Mouse (Mus musculus) CD4-positive, CD25-positive, alpha-beta regulatory T cell, adult 2 months (primary cell): ENCODE results near the gene B4galt2.
A peak's percentile ranks its signal among the peaks of the same experiment; 100 is the strongest.

ENCODE experiments used
- DNase-seq: peaks from one replicate; pipeline ENCODE4 v3.0.0-alpha.2; 2012; ENCODE audit warnings: low read depth, low spot score

The B4galt2 gene

DNA sequence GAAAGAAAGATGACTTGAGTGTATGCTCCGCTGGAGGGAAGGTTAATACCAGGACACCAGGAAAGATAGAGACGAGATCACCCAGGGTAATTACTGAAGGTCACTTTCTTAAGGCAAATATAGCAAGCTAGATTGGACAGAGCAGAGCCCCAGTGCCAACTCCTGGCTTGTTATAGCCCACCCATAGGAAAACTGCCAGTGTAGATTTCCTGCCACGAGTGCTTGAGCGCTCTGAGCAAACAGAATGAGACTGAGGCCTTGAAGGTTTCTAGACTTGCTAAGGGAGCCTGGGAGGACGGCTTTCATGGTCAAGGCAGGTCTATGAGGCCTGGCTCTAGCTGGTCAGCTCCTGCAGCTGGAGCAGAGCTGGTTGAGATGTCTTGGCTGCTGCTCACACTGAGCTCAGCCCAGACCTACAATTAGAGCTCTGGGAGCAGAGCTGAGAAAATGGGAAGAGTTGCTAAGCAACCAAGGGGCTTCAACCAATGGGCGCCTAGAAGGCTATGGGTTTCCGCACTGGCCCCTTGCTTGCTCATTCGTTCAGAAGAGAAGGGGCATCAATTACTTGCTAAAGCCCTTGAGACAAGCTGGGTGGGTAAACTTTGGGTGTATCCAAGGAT lies 25.7 kb upstream of the B4galt2 start:
- DNase-seq, result no peak

DNA sequence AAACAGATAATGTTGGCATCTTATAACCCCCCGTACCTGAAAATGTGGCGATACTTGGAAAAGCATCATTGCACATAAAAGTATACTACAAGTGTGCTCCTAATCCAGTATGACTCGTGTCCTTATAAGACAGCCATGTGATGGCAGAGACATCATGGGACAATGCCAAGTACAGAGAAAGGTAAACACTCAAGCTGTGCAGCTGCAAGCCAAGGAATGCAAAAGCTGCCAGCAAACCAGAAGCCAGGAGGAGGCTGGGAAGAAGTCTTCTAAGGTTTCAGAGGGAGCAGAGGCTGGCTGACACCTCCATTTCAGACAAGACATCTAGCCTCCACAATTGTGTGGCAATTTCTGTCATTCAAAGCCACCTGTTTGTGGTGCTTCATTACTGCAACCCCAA lies 22.9 kb upstream of the B4galt2 start:
- no peak for DNase-seq

DNA sequence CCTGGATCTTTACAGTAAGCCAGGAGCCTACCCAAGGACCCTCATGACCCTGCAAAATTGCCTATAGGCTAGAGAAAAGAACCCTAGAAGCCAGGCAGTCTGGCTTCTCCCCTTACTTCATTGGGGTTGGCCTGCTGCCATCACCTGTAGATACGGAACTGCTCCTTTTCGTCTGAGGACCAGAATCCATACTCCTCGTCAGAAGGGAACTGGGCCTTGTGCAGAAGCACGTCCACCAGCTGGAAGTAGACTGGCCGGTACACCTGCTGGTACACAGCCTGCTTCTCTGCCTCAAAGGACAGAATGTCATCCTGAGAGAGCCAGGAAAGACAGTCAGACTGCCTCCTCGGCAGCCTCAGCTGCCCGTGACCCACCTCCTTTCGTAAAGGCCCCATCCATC lies 21.5 kb upstream of the B4galt2 start:
- no peak for DNase-seq

DNA sequence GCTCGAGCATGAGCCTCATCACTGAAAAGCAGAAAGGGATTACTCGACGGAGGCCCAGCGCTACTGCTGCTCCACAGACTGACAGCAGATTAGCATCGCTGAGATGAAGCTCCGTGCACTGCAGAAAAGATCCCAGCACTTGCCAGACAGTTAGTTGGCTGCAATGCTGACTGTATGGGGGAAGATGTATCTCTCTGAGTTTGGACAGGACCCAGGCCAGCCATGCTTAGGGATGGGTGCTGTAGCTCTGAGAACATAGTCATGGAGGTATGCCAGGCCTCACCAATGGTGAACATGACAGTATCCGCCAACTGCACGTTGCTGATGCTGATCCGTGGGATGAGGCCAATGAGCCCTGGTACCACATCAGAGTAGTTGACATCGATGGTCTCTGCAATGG lies 20.8 kb upstream of the B4galt2 start:
- DNase-seq, result no peak

DNA sequence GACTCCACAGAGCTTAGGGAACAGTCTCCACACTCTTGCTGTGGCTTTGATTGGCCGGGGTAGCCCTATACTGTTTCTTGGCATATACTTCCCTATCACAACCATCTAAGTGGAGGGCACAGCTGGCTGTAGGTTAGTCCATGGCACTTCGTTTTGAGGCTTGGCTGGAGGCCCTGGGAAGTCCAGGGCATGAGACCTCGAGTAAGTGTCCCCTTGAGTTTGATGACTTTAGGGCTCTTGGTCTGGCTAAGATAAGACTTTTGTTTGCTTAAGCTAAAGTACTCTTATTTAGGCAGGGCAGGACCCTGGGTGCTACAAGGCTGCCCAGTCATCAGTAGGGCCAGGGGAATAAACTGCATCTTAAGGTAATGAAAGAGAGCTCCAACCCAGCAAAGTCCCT lies 14.8 kb upstream of the B4galt2 start:
- DNase-seq, result no peak

DNA sequence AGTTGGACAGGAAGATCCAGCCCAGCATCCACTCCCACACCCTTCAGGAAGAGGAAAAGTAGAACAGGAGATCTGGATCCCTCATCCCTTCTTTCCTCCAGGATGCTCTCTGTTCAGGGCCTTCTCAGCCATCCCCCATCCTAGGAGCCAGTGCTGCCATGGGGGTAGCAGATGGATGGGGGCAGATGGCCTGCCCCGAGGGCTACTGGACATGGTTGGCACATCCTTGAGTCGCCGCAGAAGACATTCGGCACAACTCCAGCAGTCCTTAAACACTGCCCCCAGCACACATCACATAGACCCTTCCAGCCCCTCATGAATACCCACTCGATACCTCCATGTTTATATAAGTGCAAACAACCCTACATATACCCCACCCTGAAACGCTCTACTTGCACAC lies 12.7 kb upstream of the B4galt2 start:
- no peak for DNase-seq

DNA sequence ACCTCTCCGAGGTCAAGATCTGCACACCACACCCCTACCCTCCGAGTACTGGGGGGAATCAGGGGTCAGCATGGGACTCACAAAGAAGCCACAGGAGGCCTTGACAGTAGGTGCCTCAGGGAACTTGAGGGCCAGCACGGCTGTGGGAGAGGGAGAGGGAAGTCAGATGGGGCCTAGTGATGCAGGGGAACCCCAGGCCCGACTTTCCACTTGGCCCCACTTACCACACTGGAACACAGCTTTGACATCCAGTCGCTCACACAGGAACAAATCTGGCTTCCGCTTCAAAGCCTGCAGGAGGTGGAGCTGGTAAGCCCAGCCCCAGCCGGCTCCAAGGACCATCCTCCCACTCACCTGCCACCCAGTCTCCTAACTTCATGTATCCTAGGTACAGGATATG lies 12.1 kb upstream of the B4galt2 start:
- DNase-seq, result no peak

DNA sequence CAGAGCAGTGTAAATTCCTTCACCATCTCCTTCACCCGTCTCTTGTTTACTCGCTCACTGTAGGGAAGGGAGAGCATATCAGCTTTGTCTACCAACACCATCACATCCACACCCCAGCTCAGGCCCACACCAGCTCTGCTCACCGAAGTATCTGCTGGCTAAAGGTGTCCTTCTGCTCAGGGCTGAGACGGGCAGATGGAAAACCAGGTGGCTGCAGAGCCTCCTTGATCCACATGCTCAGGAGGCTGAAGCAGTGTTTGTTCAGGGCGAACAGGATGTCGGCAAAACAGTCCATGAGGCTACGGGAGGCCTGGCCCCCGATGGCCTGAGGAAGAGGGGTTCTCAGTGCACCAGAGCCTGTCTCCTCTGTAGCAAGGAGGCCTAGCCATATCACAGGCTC lies 11.3 kb upstream of the B4galt2 start:
- DNase-seq, result no peak

DNA sequence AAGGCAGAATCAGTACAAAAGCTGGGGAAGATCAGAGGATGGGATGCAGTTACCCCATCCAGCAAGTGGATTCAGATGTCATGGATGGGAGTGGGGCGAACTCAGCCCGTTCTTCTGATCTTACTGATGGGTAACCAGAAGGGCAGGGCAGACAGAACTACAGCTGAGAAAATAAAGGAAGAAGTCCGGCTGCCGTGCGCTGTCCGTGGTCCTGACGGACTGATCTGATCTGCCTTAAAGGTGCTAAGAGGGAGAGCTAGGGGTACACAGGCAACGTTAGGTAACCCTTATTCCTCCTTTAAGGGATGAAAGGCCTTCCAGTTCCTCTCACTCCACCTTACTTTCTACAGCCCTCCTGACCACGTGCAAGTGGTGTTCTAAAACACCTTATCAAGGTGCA lies 10.1 kb upstream of the B4galt2 start:
- peak; percentile 70 for DNase-seq

DNA sequence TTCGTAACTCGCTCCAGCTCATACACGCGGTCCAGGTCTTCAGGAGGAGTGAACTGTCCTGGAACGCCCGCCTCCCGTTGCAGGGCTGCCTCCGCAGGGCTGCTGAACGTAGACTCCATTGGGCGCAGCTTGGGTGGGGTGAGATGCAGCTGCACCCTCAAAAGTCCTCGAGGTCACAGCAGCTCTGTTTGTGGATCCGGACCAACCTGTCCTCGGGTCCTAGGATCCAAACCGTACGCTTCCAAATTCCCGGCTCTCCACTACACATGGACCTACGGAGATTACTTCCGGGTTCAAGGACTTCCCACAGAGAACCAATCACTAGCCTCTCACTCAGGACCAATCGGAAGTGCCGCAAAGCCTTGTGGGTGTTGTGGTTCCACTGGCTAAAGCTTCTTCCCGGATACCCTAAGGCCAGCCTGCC lies 8.5 kb upstream of the B4galt2 start, which contains the start of gene Dph2:
Gene Dph2 (minus strand): TSS at position 295 of the 424 bp plus-strand sequence.
- peak; percentile 89 for DNase-seq

DNA sequence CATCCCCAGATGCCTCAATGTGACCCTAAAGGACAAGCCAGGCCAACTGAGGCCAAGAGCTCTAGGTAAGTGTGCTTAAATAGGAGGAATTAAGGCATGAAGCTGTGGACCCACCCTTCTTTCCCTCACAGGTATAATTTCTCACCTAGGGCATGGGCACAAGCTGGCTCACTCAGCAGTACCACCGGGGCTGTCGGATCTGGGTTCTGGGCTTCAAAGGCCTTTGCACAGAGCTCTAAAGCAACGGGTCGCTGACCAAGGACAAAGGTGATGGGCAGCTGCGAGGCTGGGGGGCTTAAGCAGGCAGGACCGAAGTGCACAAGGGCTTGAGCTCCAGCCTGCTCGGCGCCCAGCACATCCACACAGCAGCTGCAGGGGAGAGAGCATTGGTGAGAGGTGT lies 7.5 kb upstream of the B4galt2 start:
- no peak for DNase-seq

DNA sequence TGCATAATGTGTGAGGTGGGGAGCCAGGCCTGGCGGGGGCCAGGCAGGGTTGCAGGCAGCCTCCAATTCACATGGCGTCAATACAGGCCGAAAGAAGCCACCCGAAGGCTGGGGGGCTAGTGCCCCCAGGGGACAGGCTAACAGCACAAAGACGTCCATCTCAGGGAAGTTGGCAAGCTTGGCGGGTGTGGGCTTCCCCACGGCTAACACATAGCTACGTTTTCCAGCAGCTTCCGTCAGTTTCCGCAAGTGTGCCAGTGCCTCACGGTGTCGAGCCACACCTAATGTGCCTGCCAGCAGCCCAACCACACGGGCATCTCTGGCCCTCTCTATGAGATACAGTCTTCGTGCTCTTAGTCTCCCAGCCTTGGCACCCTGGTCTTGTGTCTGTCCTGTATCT lies 6.7 kb upstream of the B4galt2 start:
- no peak for DNase-seq

DNA sequence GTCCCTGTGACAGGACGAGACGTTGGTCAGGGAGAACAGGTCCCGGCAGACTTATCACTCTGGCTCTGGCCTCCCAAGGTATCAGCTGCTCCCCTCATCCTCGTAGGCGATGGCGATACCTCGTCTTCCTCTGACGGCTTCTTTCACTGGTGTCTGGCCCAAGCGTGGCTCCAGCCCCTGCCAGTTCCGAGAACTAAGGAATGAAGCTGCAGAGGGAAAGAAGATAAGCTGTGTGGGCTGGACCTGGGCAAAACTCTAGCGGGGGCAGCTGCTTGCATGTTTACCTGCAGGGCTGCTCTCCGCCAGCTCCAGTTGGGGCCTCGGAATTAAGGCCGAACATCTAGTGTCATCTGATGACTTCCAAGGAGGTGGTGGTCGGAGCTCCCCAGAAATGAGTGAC lies 6.2 kb upstream of the B4galt2 start:
- DNase-seq, result no peak

DNA sequence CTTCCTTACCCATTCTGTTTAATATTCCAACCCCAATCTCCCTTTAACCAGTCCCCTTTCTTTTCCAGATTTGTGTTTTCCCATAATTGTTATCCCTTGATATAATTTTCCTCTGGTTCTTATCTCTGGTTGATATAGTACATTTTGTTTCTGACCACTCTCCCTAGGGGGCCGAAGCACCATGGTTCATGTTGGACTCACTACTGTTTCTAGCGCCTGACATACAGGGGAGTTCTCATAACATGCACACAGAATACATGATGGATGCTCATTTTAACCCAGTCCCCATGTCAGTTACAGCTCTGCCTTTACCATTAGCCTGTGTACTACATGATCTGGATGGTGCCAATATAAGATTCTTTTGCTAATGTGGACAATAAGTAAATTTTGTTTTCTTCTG lies 4.6 kb upstream of the B4galt2 start:
- no peak for DNase-seq

DNA sequence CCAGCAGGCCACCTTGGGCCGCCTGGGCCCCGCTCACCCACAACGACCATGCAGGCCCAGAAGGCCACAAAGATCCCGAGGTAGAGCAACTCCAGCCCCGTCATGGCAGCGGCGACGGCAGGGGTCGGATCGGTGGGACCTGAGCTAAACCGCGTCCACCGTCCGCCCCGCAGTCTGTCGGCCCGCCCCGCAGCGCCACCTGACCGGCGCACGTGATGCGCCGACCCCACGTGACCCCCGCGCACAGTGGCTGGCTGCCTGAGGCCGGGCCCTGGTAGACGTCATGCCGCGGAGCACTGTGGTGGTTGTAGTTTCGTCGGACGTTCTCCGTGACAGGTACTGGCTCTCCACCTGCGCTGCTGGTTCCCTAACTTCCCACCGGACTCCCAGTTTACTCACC lies 3.8 kb upstream of the B4galt2 start, which contains the start of gene Atp6v0b:
Gene Atp6v0b (minus strand): TSS at position 201 of the 400 bp plus-strand sequence.
- peak; percentile 95 for DNase-seq

DNA sequence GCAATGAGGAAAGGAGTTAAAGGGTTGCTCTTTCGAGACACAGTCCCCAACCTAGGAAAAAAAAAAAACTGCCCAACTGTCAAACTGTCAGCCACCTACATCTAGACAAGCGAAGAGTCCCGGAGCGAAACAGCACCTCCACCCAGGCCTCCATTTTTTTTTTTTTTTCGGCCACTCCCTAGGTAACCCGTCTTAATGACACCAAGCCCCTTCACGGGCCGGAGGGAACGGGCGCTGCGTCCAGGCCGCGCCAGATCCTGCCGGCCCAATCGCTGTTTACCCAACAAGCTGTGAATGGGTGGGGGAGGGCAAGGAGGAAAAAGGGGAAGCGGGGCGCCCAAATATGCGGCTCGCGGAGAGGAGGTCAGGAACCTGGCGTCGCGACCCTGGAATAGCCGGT lies 3.4 kb upstream of the B4galt2 start:
- peak; percentile 25 for DNase-seq

DNA sequence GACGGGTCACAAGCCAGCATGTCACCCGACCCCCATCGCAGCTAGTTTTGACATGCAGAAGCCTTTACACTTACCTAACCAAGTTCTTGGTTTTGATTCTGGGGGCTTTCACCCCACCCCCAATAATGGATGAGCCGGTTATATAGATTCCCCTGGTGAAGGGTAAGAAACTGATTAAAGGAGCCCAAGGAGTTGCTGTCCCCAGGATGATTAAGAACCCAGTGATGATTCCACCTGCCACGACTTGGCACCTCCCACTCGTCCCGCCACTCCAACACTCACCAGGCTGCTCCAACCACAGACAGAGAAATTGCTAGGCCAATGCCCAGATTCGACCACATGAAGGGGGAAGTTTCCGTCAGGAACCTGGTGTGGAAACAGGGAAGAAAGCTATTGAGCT lies 2.7 kb upstream of the B4galt2 start:
- no peak for DNase-seq

DNA sequence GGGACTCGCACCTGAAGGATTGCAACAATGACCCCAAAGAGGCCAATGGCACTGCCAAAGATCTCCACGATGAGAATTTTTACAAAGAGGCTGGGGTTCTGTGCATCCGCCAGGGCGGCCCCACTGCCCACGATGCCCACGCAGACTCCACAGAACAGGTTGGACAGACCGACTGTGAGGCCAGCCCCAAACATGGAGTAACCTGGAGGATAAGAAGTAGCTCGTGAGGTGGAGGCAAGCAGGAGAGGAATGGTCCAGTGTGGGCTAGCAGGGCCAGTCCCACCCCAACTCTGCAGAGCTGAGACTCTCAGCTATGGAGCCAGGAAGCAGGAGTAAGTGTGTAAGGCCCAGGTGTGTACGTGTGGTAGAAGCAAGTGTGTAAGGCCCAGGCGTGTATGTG lies 1.8 kb upstream of the B4galt2 start:
- DNase-seq, result no peak

DNA sequence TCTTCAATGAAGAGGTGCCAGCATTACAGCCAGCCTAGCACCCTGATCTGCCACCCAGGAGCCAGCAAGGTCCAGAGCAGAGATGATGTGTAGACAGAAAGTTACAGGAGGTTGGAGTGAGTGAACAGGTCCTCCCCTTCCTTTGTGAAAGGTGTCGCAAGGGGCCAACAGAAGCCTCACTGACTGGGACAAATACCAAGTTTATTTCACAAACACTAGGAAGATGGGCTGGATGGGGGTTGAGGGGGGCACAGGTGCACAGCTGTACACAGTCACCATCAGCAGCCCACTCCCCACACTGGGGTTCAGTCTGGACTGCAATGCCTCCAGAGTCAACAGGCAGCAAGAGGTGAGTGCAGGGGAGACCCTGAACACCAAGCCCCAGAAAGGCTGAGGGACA lies 859 bp upstream of the B4galt2 start:
- DNase-seq, result no peak

DNA sequence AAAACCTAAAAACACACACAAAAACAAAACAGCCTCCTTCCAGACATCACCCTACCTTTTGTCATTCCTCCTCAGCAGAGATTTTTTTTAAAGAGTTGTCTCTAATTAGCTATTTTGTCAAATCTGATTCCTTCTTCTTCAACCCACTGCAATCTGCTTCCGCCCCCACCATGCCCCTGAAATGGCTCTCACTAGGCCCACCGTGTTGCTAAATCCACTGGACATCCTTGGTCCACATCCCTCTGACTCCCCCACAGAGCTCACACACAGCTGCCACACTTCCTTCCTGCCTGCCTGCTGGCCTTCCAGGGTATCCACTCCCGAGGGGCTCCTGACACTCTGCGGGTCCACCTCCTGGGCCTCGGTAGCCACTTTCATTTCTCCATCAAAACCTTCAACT lies 4.6 kb downstream of the B4galt2 start:
- DNase-seq, result no peak

DNA sequence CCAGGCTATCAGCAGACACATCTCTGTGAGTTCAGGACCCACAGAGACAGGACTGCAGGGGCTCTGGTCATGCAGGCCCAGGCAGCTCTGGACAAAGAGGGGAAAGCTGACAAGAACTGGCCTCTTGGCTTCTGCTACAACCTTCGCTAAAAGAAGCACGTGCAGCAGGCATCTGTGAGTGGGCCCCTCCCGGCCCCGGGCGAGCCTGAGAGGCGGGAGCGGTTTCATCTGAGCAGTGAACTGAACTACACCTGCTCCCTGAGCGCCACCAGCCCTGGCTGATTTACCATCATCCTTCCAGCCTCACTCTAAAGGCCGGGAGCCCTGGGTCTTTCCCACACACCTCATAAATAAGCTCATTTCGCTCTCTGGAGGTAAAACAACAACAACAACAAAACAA lies 5.0 kb downstream of the B4galt2 start:
- DNase-seq, result no peak

DNA sequence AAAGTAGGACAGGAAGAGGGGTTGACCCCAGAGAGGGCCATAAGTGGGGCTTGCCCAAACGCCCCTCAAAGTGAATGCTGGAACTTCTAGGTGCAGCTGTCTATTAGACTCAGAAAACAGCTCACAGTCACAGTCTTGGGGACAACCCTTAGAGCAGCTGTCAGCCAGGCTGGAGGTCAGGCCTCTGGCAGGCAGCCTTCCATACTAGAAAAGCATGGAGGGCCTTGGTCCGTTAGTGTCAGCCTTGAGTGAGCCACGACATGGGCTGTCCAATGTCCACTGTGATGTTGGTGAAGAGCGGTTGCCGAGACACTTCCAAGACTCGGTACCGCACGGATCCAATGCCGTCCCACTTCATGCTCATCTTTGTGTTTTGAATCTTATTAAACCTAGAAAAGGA lies 9.7 kb downstream of the B4galt2 start:
- no peak for DNase-seq

DNA sequence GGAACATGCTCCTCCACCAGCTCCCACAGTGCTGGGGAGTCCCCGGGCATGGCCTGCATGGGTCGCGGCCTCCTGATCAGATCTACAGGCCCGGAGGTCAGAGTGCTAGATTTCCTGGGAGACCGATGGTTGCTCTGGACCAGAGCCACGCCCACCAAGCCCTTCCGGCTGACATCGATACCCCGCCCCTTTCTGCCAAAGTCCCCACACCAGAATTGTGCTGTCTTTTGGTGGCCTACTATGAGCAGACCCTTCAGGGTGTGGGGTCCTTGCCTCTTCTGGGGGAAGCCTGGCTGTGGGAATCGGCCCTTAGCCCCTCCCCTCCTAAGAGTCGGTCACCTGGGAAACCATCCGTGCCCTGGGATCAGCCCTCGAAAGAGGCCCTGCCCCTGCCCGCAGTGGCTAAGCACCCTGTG lies 10.8 kb downstream of the B4galt2 start, which contains the start of gene Ccdc24:
Gene Ccdc24 (minus strand): TSS at position 87 of the 416 bp plus-strand sequence.
- DNase-seq, result no peak

DNA sequence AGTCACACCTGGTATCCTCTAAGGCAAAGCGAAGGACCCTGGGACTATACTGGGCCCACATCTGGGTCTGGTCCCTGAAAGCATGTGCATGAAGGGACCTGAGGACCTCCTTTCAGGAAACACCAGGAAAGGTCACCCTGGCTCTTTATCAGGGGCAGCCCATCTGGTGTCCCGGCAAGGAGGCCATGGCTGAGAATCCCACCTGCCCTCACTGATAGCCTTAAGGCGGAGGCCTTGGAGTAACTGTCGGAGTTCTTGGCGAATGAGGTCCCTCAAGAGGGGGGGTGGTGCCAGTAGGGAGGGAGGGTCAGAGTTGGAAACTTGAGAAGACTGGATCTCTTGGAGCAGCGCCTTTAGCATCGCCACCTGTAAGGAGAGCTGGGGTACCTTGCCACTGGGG lies 11.5 kb downstream of the B4galt2 start:
- no peak for DNase-seq
